Mouse (Mus musculus): ENCODE data around the gene Kcnq1. TPM values are rescaled to one million over a fixed set of nuclear protein-coding genes. Genes with fewer than 3 reads are reported as not detected.

Gene Kcnq1
- total RNA-seq, 1 experiment = 0.22 TPM

DNA sequence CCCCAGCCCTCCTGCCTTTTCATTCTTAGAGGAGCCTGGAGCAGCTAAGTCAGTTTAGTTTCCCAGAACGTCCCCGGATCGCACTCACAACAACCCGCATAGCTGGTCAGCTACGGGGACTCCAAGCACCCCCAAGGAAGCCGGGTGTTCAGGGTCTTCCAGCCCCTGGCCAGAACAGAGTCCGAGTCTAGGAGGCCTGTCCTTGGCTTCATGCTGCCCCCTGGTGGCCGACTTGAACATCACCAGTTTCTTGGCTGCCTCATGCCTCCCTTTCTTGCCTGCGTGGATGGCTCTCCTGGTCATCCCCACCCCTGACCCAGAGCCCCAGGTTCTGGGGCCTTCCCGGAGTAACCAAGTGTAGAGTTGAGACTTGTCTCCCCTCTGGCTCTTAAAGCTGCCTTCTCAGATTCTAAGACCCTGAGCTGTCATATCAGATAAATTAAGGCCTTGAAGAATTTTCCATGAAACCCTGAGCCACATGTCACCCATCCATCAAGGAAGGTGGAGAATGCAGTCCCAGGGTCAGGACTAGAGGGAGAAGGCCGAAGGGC, 357.8 kb downstream of the Kcnq1 start:
- no peaks in the 10 kb centered on the region for H3K36me3 ChIP-seq (ENCODE audit: control insufficient read depth, insufficient read depth, low read length, poor library complexity, severe bottlenecking)
- peak; percentile 79 for DNase-seq (ENCODE audit: low read depth, low spot score)
- no peaks in the 10 kb centered on the region for H3K9me3 ChIP-seq (ENCODE audit: control insufficient read depth, insufficient read depth, low read depth, low read length)
- in situ Hi-C loops (cut with MboI; ENCODE audit: low sequenced_read_pairs in 2 of 2, unreplicated experiment in 2 of 2) = no loop called here
- H3K4me3 ChIP-seq (ENCODE audit: insufficient read depth in 1 of 2, low read depth in 1 of 2, low read length in 2 of 2, poor library complexity in 1 of 2, severe bottlenecking in 1 of 2) = no peak overlapping the region
- TF ChIP-seq ZC3H11A (IDR thresholded peaks at IDR 0.05; ENCODE audit: borderline replicate concordance, low read depth, low read length) (peak; percentile 78; the same call in 1 of the 2 replicates), CHD2 (IDR thresholded peaks at IDR 0.05; ENCODE audit: low read depth, low read length) (no peak)
- H3K4me1 ChIP-seq (ENCODE audit: control insufficient read depth in 2 of 2, insufficient read depth in 2 of 2, low read length in 2 of 2, poor library complexity in 1 of 2) = peaks cover 0 to 23% of the 10 kb centered on the region in 2 experiments; a peak in 2 of 4 replicates
- no peak overlapping the region for H3K27ac ChIP-seq (ENCODE audit: insufficient read depth, low read depth, low read length, poor library complexity, severe bottlenecking)
- H3K9ac ChIP-seq (ENCODE audit: insufficient read depth, low read depth, low read length, poor library complexity, severe bottlenecking) = no peak overlapping the region

DNA sequence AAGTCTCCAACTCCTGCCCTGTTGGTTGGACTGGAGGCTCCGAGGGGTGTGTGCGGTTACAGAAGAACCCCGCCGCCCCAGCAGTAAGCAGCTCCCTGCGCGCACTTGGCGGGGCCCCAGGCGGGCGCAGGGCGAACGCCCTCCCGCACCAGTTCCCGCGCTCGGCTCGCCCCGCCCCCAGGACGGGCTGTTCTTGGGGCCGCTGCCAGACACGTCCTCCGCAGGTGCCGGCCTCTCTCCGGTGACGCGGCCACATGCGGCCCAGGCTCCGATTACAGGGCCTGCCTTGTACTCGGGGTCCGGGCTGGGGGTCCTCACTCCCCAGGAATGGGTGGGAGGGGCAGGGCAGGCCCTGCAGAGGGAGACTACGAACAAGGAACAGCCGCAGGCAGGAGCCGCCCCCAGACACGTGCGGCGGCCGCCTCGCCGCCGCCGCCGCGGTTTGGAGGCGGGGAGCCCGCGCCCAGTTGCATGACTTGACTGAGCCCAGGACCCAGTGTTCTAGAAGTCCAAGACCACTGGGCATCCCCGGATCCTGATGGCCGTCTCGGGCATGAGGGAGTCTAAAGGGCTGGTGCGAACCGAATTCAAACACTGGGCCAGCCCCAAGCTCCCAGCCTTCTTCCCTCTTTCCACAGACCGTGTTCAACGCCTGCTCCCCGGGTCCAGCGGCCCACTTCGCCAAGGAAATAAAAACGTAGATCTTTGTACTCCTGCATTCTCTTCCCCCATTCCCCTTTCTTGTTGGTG, 358.8 kb downstream of the Kcnq1 start:
- in situ Hi-C loops (cut with MboI; ENCODE audit: low sequenced_read_pairs in 2 of 2, unreplicated experiment in 2 of 2) = loop anchor here (5.0 kb wide), 2 partner anchors 308 to 313 kb away; no protein-coding TSS in a partner anchor
- peaks cover 0 to 23% of the 10 kb centered on the region in 2 experiments; a peak in 2 of 4 replicates for H3K4me1 ChIP-seq (ENCODE audit: control insufficient read depth in 2 of 2, insufficient read depth in 2 of 2, low read length in 2 of 2, poor library complexity in 1 of 2)
- no peak for TF ChIP-seq HCFC1 (IDR thresholded peaks at IDR 0.05; ENCODE audit: borderline replicate concordance, insufficient read depth, low read length)
- TF ChIP-seq MAFK (IDR thresholded peaks at IDR 0.05; ENCODE audit: insufficient read depth, low read depth, low read length) = no peak
- TF ChIP-seq CHD2 (IDR thresholded peaks at IDR 0.05; ENCODE audit: low read depth, low read length) = no peak
- no peak for TF ChIP-seq ZNF384 (IDR thresholded peaks at IDR 0.05; ENCODE audit: low read depth, low read length)
- TF ChIP-seq ZC3H11A (IDR thresholded peaks at IDR 0.05; ENCODE audit: borderline replicate concordance, low read depth, low read length) = no peak
- H3K27ac ChIP-seq (ENCODE audit: insufficient read depth, low read depth, low read length, poor library complexity, severe bottlenecking) = no peak overlapping the region
- no peak for DNase-seq (ENCODE audit: low read depth, low spot score)
- peak overlapping the region; percentile 57 to 66 for H3K4me3 ChIP-seq (ENCODE audit: insufficient read depth in 1 of 2, low read depth in 1 of 2, low read length in 2 of 2, poor library complexity in 1 of 2, severe bottlenecking in 1 of 2)
- H3K9ac ChIP-seq (ENCODE audit: insufficient read depth, low read depth, low read length, poor library complexity, severe bottlenecking) = peak overlapping the region; percentile 54; the same call in 1 of the 2 replicates
- no peaks in the 10 kb centered on the region for H3K36me3 ChIP-seq (ENCODE audit: control insufficient read depth, insufficient read depth, low read length, poor library complexity, severe bottlenecking)
- H3K9me3 ChIP-seq (ENCODE audit: control insufficient read depth, insufficient read depth, low read depth, low read length) = no peaks in the 10 kb centered on the region

DNA sequence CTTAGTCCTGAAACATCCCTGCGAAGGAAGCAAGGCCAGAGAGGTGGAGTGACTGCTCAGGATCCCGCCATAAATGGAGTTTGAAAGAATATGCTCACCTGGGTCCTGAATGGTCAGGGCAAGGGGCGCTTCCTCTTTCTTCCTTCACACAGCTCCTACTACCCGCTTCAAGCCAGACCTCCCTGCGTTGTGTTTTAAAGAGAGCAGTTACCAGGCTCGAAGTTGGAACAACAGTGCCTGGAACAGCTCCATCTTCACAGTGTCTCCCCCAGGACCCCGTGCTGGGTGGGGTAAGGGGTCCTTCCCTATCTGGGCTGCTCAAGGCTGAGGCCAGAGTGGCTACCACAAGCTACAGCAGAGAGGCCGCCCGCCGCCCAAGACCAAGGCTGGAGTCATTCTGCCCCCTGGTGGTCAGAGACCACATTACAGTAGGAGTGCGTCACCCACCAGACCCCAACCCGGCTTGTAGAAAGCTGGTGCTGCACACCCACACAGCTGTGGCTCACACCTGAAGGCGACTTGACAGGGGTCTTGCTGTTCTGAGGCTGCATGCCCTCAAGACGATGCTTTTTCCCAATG, 360.0 kb downstream of the Kcnq1 start:
- TF ChIP-seq HCFC1 (IDR thresholded peaks at IDR 0.05; ENCODE audit: borderline replicate concordance, insufficient read depth, low read length) = no peak
- TF ChIP-seq CHD2 (IDR thresholded peaks at IDR 0.05; ENCODE audit: low read depth, low read length) = no peak
- no peak for TF ChIP-seq ZNF384 (IDR thresholded peaks at IDR 0.05; ENCODE audit: low read depth, low read length)
- peak; percentile 90 for TF ChIP-seq ZC3H11A (IDR thresholded peaks at IDR 0.05; ENCODE audit: borderline replicate concordance, low read depth, low read length)
- TF ChIP-seq MAFK (IDR thresholded peaks at IDR 0.05; ENCODE audit: insufficient read depth, low read depth, low read length) = no peak
- H3K27ac ChIP-seq (ENCODE audit: insufficient read depth, low read depth, low read length, poor library complexity, severe bottlenecking) = no peak overlapping the region
- H3K9ac ChIP-seq (ENCODE audit: insufficient read depth, low read depth, low read length, poor library complexity, severe bottlenecking) = no peak overlapping the region
- no peaks in the 10 kb centered on the region for H3K9me3 ChIP-seq (ENCODE audit: control insufficient read depth, insufficient read depth, low read depth, low read length)
- H3K4me1 ChIP-seq (ENCODE audit: control insufficient read depth in 2 of 2, insufficient read depth in 2 of 2, low read length in 2 of 2, poor library complexity in 1 of 2) = peaks cover 0 to 19% of the 10 kb centered on the region in 2 experiments; a peak in 2 of 4 replicates
- H3K4me3 ChIP-seq (ENCODE audit: insufficient read depth in 1 of 2, low read depth in 1 of 2, low read length in 2 of 2, poor library complexity in 1 of 2, severe bottlenecking in 1 of 2) = no peak overlapping the region
- in situ Hi-C loops (cut with MboI; ENCODE audit: low sequenced_read_pairs in 2 of 2, unreplicated experiment in 2 of 2) = loop anchor here (5.0 kb wide), 2 partner anchors 309 to 314 kb away; no protein-coding TSS in a partner anchor
- no peaks in the 10 kb centered on the region for H3K36me3 ChIP-seq (ENCODE audit: control insufficient read depth, insufficient read depth, low read length, poor library complexity, severe bottlenecking)
- DNase-seq (ENCODE audit: low read depth, low spot score) = no peak

DNA sequence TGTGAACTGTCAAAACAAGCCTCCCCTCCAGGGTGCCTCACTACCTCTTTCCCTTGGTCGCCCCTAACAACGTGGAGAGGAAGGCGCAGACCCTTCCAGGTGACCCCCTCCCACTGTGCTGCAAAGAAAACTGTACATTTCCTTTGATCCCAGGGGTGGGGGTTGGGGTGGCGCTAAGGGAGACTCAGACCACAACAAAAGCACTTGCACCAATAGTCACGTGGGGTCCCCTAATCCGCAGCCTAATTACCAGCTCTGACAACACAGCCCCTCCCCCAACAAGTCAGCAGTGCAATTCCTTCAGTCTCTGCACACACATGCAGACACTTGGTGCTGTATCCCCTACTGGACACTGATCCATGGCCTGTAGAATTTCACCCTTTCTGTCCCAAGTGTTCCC, 361.6 kb downstream of the Kcnq1 start:
- Histone ChIP-seq H3K9ac (ENCODE audit: insufficient read depth, low read depth, low read length, poor library complexity, severe bottlenecking) (no peak overlapping the region), H3K36me3 (ENCODE audit: control insufficient read depth, insufficient read depth, low read length, poor library complexity, severe bottlenecking) (no peaks in the 10 kb centered on the region), H3K9me3 (ENCODE audit: control insufficient read depth, insufficient read depth, low read depth, low read length) (no peaks in the 10 kb centered on the region), H3K27ac (ENCODE audit: insufficient read depth, low read depth, low read length, poor library complexity, severe bottlenecking) (no peak overlapping the region), H3K4me3 (ENCODE audit: insufficient read depth in 1 of 2, low read depth in 1 of 2, low read length in 2 of 2, poor library complexity in 1 of 2, severe bottlenecking in 1 of 2) (no peak overlapping the region), H3K4me1 (ENCODE audit: control insufficient read depth in 2 of 2, insufficient read depth in 2 of 2, low read length in 2 of 2, poor library complexity in 1 of 2) (peaks cover 0 to 14% of the 10 kb centered on the region in 2 experiments; a peak in 2 of 4 replicates)
- no peak for DNase-seq (ENCODE audit: low read depth, low spot score)
- in situ Hi-C loops (cut with MboI; ENCODE audit: low sequenced_read_pairs in 2 of 2, unreplicated experiment in 2 of 2) = loop anchor here (5.0 kb wide), 2 partner anchors 310 to 315 kb away; no protein-coding TSS in a partner anchor
- TF ChIP-seq HCFC1 (IDR thresholded peaks at IDR 0.05; ENCODE audit: borderline replicate concordance, insufficient read depth, low read length) = no peak
- no peak for TF ChIP-seq MAFK (IDR thresholded peaks at IDR 0.05; ENCODE audit: insufficient read depth, low read depth, low read length)
- TF ChIP-seq ZNF384 (IDR thresholded peaks at IDR 0.05; ENCODE audit: low read depth, low read length) = no peak

Data from ES-E14 (cell line).